ENCODE assay signal across 25 mouse cellular contexts in genomic region chr11:19521721-19522120, GRCm38 (mm10).
"Had no signal": no experiment of that assay in that cellular context is flagged by ENCODE, and none has a peak within 500 bp of the region (broad histone marks: within the 10 kb centered on the region; RNA-seq: fewer than 3 reads in every experiment).

No protein-coding gene starts in this region.

- DNase-seq: gastrocnemius, postnatal 14 days; gastrocnemius, postnatal 36 days; heart, adult 11 months; heart, adult 2 months; heart, postnatal 14 days; heart, postnatal 36 days; kidney, adult 11 months; kidney, adult 2 months; kidney, adult 9 months; kidney, postnatal 14 days; kidney, postnatal 36 days; layer of hippocampus, adult 9-11 months; layer of hippocampus, postnatal 36 days had no signal

- H3K4me2 ChIP-seq: heart, embryonic 11.5 days; heart, embryonic 13.5 days; heart, embryonic 15.5 days; hindbrain, embryonic 13.5 days; hindbrain, embryonic 15.5 days; kidney, embryonic 15.5 days; limb, embryonic 13.5 days; limb, embryonic 15.5 days; liver, embryonic 12.5 days had no signal

- H3K27ac ChIP-seq: heart, adult 2 months; heart, embryonic 13.5 days; heart, embryonic 15.5 days; hindbrain, embryonic 13.5 days; hindbrain, embryonic 15.5 days; kidney, embryonic 15.5 days; kidney, postnatal 0 days; limb, embryonic 13.5 days; limb, embryonic 15.5 days; liver, embryonic 12.5 days; liver, embryonic 14.5 days had no signal

- H3K4me1 ChIP-seq: heart, embryonic 13.5 days; heart, embryonic 15.5 days; kidney, embryonic 15.5 days; limb, embryonic 13.5 days; limb, embryonic 15.5 days; liver, embryonic 12.5 days had no signal

- H3K4me3 ChIP-seq: heart, adult 2 months; heart, embryonic 13.5 days; heart, embryonic 15.5 days; hindbrain, embryonic 13.5 days; hindbrain, embryonic 15.5 days; kidney, embryonic 15.5 days; limb, embryonic 13.5 days; limb, embryonic 15.5 days; liver, embryonic 12.5 days had no signal

- ATAC-seq: intestine, embryonic 16.5 days; liver, embryonic 12.5 days had no signal

- H3K9ac ChIP-seq: heart, embryonic 13.5 days; heart, embryonic 15.5 days; hindbrain, embryonic 13.5 days; hindbrain, embryonic 15.5 days; kidney, embryonic 15.5 days; limb, embryonic 13.5 days; limb, embryonic 15.5 days; liver, embryonic 12.5 days; liver, embryonic 14.5 days had no signal

- H3K9me3 ChIP-seq: heart, embryonic 13.5 days; heart, embryonic 15.5 days; hindbrain, embryonic 13.5 days; hindbrain, embryonic 15.5 days; kidney, embryonic 15.5 days; limb, embryonic 13.5 days; limb, embryonic 15.5 days; liver, embryonic 12.5 days had no signal

- H3K36me3 ChIP-seq: heart, embryonic 13.5 days; heart, embryonic 15.5 days; hindbrain, embryonic 13.5 days; hindbrain, embryonic 15.5 days; kidney, embryonic 15.5 days; limb, embryonic 13.5 days; limb, embryonic 15.5 days; liver, embryonic 12.5 days had no signal

- H3K27me3 ChIP-seq: heart, embryonic 13.5 days; heart, embryonic 15.5 days; hindbrain, embryonic 13.5 days; hindbrain, embryonic 15.5 days; kidney, embryonic 15.5 days; limb, embryonic 13.5 days; limb, embryonic 15.5 days; liver, embryonic 12.5 days had no signal
